Mouse (Mus musculus) CH12.LX (cell line): Measurements from ENCODE around the gene Bid.

Experiments
- HCFC1 ChIP-seq: IDR thresholded peaks from 2 replicates; pipeline ENCODE4 v1.6.1; 2012; ENCODE audit warnings: low read depth, mild to moderate bottlenecking, inconsistent platforms, low read length, improper control_type of control experiment
- POLR2A ChIP-seq: IDR thresholded peaks from 2 replicates; pipeline ENCODE4 v1.6.1; 2011; ENCODE audit warnings: low read depth, mild to moderate bottlenecking, improper control_type of control experiment, low read length
- RCOR1 ChIP-seq: conservative IDR thresholded peaks from 2 replicates; pipeline ENCODE4 v1.6.1; 2012; ENCODE audit warnings: low read depth, mild to moderate bottlenecking, inconsistent platforms, low read length, improper control_type of control experiment
- ZC3H11A ChIP-seq: IDR thresholded peaks from 2 replicates; pipeline ENCODE4 v1.6.1; 2012; ENCODE audit warnings: low read depth, mild to moderate bottlenecking, inconsistent platforms, low read length, improper control_type of control experiment
- ZKSCAN1 ChIP-seq: IDR thresholded peaks from 2 replicates; pipeline ENCODE4 v1.6.1; 2012; ENCODE audit warnings: low read depth, inconsistent platforms, low read length, improper control_type of control experiment, borderline replicate concordance

DNA sequence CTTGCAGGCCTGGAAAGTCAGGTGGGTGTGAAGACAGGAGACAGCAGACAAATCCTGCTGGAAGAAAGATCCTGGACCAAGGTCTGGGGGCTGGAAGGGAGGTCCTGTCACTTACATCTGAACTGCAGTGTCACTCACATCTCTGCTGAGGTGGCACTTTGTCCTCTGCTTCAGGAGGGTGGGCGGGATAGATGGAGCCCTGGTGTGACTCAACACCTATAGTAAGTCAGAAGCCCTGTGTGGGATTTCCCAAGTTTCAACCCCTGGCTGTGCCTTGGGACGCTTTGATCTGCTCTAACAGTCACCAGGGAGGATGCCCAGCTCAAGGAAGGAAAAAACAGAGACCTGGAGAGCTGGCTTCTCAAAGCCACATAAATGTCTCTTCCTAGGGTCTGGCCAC is 10.2 kb upstream of the Bid start:
- TF ChIP-seq POLR2A (no peak), ZKSCAN1 (no peak), HCFC1 (no peak), RCOR1 (no peak), ZC3H11A (no peak)
